Mouse (Mus musculus) intestine, embryonic 15.5 days (tissue): Measurements from ENCODE around the gene Tmub1. TPM values are rescaled to one million over a fixed set of nuclear protein-coding genes. Genes with fewer than 3 reads are reported as not detected.

Source experiments
- polyA plus RNA-seq: library from polyadenylated mRNA; unstranded; fragments of >200 nt; fragmentation: Nextera tagmentation; extraction: Ambion mirVana; gene quantifications from 2 replicates; pipeline ENCODE4 v1.2.1, GENCODE M21; 2015

Tmub1 gene
- polyA plus RNA-seq, 1 experiment from 2014 or later, result 22.4 TPM

Other genes with a start within 250 kb of the Tmub1 start
- 6.7 and 7.6 TPM in 2 replicates for gene Kcnh2, start 96.2 kb downstream of the Tmub1 start, polyA plus RNA-seq
- gene Nos3, start 83.0 kb downstream of the Tmub1 start, polyA plus RNA-seq, result 7.4 and 7.9 TPM in 2 replicates
- 1.6 and 2.4 TPM in 2 replicates for gene Atg9b, start 55.7 kb downstream of the Tmub1 start, polyA plus RNA-seq
- 66.2 and 79.0 TPM in 2 replicates for gene Abcb8, start 54.2 kb downstream of the Tmub1 start, polyA plus RNA-seq
- 0.14 TPM in 1 of 2 replicates, not detected in the other for gene Asic3, start 34.5 kb downstream of the Tmub1 start, polyA plus RNA-seq
- 35.5 and 38.3 TPM in 2 replicates for gene Cdk5, start 24.3 kb downstream of the Tmub1 start, polyA plus RNA-seq
- gene Slc4a2, start 24.0 kb downstream of the Tmub1 start, polyA plus RNA-seq, result 41.1 and 46.9 TPM in 2 replicates
- 104 and 110 TPM in 2 replicates for gene Fastk, start 2.6 kb downstream of the Tmub1 start, polyA plus RNA-seq
- gene Agap3, start 4.3 kb upstream of the Tmub1 start, polyA plus RNA-seq, result 28.7 and 28.9 TPM in 2 replicates
- 0.06 TPM in 1 of 2 replicates, not detected in the other for gene Gbx1, start 79.3 kb upstream of the Tmub1 start, polyA plus RNA-seq
- 0.33 and 0.40 TPM in 2 replicates for gene Asb10, start 93.1 kb upstream of the Tmub1 start, polyA plus RNA-seq
- gene 4931409K22Rik, start 109.0 kb upstream of the Tmub1 start, polyA plus RNA-seq, result 0.05 and 0.08 TPM in 2 replicates
- gene Abcf2, start 129.6 kb upstream of the Tmub1 start, polyA plus RNA-seq, result 86.0 and 87.1 TPM in 2 replicates
- gene Chpf2, start 138.9 kb upstream of the Tmub1 start, polyA plus RNA-seq, result 14.7 and 16.0 TPM in 2 replicates
- 15.5 and 18.4 TPM in 2 replicates for gene Smarcd3, start 176.6 kb upstream of the Tmub1 start, polyA plus RNA-seq
- 26.8 and 29.0 TPM in 2 replicates for gene Nub1, start 237.7 kb upstream of the Tmub1 start, polyA plus RNA-seq